Mouse (Mus musculus): Measurements from ENCODE around the gene Tmem107.

The Tmem107 gene

DNA sequence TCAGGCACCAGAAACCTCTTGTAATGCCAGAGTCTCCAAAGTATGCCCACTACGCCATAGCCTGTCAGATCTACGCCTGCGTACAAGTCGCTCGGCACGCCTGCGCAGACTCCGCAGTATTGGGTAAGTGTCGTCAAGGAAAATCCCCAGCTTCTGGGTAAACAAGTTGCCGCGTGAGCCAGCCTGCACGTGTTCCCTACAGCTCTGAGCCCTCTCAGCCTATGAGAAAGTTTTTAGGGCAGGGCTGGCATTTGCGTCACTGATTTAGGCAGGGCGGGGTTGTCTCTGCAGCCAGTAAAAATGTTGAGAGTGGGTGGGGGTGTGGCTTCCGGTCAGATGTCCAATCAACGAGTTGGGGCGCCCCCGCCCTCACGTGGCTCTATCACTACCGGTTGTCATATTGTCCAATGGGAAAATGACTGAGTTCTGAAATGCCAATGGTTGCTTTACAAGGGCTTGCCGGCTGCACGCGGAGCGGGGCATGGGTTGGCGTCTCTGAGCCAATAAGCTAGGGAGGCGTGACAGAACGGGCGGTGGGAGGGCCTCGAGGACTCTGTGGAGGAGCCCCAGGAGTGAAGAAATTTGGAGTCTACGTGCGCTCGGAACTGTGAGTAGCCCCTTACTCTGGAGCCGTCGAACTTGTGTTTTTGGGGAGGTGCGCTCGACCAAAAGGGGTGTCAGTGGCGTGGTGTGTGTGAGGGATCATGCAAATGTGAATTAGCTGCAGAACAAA lies 24.3 kb downstream of the Tmem107 start, which contains the start of gene Per1:
Gene Per1 (plus strand): TSS at position 521 of the 733 bp plus-strand sequence.
- DNase-seq (ENCODE audit: low read depth) = peak; percentile 99

DNA sequence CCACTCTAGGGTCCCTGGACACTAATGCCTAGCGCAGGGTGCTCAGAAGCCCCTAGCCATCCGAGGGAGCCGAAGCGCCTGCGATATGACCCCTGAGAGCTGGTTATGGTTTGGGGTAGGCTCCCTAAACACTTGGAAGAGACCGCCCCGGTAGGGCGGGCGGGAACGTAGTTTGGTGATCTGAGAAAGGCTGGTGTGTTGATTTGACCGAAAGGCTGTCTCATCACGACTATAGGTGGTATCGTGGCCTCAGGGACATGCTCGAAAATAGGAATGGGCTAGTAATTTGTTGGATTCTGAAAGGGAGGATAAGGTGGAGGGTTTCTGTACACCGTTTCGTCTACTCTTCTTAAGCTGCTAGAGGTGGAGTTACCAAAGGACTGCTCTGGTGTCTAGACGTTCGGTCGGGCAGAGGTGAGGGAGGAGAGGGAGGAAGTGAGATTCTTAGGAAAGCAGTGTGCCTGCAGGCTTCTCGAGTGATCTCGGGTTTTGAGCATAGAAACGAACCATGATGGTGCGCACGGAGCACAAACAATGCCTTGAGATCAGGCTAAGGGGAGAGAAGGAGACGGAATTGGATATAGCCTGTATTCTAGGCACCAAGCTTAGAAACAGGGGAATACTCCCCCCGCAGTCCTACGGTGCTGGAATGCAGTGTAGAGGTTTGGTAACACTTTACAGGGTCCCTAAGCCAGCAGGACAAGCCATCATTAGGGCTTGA lies 25.1 kb downstream of the Tmem107 start:
- DNase-seq (ENCODE audit: low read depth) = peak; percentile 81

DNA sequence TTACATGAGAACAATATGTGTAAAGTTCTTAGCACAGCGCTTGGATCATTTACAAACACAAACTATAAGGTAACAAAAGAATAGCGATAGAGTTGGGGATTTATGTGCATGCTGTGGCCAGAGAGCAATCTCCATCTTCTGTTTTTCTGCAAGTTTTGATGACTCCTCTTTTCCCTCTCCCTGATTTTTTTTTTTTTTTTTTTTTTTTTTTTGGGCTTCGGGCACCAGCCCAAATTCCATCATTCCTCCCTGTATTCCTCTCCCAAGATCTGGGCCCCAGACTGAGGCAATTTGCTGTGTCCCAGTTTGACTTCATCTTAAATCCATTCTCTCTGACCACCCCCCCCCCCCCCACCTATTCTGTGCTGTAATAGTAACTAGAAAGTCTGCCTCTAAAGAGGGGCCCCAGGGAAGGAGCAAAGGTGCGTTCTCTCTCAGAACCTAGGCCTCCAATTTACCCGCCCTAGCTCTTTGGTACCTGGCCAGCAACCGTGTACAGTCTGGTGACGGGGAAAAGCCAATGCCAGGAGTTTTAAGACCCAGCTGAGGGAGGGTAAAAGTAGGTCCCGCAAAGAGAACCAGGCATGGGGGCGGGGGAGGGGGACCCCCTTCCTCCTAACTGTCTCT lies 25.9 kb downstream of the Tmem107 start:
- no peak for DNase-seq (ENCODE audit: low read depth)

DNA sequence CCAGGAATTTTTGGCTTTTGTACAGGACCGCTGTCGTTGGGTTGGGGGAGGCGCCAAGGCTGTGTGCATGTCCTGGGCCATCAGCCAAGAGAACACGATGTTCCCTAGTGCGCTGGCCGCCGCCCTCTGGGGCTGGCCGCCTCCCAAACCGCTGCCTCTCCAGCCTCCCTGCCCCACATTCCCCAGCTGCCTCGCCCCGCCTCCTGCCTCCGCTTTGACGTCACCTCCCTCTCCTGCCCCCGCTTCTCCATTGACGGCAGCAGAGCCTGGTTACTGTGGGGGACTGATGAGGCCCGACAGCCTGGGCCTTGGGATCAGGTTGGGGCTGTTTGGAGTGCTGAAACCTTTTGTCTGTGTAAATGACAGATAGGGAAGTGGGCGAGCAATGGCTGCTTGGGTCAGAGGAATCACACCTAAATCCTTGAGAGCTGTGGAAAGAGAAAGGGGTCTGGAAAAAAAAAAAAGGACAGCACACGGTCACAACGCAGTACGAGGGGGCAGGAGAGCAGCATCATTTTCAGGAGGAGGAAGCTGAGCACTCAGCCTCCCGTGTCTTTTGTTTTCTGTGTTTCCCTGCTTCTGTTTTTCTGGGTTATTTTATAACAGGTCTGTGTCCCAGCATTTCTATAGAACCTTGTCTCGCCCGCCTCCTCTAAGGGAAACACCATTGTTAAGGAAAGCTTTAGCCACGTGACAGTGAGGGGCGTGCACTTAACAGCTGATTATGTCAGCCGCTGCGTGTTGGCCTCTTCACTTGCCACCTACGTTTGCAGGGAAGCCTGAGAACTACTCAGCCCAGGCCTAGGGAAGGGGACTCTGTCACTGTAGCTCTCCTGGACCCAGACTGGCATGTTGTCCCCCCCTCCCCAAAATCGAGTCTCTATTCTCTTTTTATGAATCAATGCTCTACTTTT lies 26.6 kb downstream of the Tmem107 start:
- DNase-seq (ENCODE audit: low read depth) = peak; percentile 91

DNA sequence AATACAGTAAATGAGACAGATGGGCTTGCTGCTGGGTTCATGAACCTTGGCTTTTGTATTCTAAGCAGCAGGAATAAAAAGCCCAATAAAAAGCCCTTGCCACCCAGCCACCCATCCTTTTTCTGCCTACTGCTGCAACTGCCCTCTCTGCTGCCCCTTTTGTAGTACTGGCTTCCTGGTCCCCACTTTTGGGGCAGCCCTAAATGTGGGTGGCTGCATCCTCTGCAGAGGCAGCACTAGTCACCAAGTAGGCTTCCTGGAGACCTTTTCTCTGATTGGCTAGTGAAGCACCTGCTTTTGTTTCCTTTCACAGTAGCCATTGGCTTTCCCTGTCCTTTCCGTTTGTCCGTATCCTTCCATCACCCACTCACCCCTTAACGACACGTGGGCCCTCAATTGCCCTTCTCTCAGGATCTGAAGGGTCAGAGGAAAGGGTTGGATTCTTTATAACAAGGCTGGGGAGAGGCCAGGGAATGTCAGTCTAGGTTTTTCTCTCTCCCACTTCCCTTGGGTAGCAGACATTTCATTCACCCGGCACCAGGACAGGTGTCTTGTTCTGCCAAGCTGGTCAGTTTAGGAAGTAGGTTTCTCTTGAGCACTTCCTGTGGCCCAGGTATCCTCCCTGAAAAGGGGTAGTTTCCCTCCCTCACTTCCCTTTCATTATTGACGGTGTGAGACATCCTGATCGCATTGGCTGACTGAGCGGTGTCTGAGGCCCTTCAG lies 27.6 kb downstream of the Tmem107 start:
- DNase-seq (ENCODE audit: low read depth) = peak; percentile 80

DNA sequence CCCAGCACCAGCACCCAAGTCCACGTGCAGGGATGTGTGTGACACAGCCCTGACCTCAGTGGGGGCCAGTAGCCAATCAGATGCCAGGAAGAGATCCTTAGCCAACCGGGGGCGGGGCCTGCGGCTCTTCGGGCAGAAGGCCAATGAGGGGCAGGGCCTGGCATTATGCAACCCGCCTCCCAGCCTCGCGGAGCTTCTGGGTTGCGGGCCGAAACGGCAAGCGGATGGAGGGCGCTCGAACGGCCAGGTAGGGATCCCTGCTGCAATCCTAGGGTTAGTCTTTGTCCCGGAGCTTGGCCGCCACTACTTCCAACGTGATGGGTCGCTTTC lies 28.1 kb downstream of the Tmem107 start:
- DNase-seq (ENCODE audit: low read depth) = peak; percentile 95

DNA sequence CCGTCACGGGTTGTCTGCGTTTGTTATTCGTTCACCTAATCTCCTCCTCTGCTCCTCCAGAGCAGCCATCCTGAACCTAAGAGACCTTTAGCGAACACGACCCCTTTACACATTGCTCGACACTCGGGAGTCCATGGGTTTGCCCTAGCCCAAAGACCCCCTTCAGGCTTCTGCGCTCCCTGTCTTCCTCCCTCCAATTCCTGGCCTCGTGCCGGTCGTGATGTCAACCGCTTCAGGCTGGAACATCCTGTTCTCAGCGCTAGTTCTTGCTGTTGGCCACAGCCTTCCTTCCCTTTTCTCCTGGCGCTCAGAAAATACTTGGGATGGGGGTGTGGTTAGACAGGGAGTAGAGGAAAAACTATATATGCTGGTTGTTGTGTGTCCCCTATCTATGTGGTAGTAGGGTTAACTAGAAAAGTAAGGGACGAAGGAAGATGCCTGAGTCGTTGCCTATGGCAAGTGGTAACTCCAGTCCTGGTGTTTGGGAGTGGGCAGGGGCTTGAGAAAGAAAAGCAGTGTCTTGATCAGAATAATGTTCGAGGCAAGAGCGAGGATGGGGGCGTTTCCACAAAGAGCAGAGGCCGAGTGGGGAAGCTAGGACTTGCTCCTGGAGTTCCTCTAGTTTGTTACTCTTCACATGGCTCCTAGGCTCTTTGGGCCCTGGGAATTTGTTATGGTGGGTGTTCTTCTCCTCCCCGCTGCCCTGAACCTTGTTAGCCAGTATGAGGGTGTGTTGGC lies 28.7 kb downstream of the Tmem107 start:
- no peak for DNase-seq (ENCODE audit: low read depth)

DNA sequence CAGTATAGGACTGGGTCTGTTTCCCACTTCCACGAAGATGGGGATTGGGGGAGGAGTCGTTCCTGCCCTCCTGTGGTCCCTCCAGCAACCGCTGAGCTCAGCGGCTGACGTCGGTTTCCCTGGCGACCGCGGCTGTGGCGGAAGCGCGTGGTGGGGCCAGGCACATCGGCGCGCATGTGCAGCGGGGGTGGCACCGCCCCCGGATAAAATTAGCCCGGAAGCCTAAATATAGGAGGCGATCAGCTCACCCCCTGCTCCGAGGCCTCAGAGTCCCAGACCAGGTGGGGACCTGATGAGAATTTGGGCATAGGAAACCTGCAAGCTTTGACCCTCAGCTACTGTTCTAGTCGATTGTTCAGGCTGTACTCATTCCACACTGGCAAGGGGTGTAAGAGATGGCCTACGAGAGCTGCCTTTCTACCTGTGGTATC lies 29.3 kb downstream of the Tmem107 start:
- peak; percentile 95 for DNase-seq (ENCODE audit: low read depth)

DNA sequence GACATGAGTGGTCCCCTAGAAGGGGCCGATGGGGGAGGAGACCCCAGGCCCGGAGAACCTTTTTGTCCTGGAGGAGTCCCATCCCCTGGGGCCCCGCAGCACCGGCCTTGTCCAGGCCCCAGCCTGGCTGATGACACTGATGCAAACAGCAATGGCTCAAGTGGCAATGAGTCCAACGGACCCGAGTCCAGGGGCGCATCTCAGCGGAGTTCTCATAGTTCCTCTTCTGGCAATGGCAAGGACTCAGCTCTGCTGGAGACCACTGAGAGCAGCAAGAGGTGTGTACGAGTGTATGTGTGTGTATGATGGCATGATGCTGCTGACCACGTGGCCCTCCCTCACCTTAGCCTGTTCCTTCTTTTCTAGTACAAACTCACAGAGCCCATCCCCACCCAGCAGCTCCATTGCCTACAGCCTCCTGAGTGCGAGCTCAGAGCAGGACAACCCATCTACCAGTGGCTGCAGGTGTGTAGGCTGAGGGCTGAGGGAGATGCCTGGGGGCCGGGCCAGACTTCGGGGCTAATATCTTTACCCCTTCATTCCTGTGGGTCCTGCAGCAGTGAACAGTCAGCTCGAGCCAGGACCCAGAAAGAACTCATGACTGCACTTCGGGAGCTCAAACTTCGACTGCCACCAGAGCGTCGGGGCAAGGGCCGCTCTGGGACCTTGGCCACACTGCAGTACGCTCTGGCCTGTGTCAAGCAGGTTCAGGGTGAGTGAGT lies 30.2 kb downstream of the Tmem107 start:
- DNase-seq (ENCODE audit: low read depth) = no peak

DNA sequence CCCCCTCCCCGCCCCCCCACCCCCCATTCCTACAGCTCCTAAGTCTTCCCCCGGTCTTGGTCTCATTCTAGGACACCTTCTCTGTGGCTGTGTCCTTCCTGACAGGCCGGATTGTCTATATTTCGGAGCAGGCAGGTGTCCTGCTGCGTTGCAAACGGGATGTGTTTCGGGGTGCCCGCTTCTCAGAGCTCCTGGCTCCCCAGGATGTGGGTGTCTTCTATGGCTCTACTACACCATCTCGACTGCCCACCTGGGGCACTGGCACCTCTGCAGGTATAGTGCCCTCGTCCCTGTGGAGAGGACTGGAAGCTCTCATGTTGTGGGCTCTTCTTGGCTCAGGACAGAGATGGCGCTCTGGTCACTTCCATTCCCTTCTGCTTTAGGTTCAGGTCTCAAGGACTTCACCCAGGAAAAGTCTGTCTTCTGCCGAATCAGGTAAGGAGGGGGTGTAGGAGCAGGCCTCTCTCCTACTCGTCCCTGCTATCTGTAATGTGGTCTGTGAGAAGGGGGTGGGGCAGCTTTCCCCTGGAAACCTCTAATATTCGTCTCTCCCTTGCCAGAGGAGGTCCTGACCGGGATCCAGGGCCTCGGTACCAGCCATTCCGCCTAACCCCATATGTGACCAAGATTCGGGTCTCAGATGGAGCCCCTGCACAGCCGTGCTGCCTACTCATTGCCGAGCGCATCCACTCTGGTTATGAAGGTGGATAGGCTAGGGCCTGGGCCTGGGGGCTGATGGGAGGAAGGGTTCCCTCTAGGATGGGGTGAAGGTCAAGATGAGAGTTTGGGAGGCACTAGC lies 31.2 kb downstream of the Tmem107 start:
- no peak for DNase-seq (ENCODE audit: low read depth)

DNA sequence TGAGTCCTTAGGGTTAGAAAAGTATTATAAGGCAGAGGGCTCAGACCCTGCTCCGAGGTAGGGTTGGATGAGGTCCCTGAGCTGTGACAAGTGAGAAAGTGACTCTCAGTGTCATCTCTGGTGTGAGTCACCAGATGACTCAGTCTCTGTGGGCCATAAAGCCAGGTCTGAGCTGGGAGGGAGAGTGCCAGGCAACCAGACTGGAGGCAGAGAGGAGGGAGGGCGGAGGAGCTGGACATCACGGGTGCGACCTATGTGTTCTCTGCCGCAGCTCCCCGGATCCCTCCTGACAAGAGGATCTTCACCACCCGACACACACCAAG lies 31.8 kb downstream of the Tmem107 start:
- no peak for DNase-seq (ENCODE audit: low read depth)

DNA sequence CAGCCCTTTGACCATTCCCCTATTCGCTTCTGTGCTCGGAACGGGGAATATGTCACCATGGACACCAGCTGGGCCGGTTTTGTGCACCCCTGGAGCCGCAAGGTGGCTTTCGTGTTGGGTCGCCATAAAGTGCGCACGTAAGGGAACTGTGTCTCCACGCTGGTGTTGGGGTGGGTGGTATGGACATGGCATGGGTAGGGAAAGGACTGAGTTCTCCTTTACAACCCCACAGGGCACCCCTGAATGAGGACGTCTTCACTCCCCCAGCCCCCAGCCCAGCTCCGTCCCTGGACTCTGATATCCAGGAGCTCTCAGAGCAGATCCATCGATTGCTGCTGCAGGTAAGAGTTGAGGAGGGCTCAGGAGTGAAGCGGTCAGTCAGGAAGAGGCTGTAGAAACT lies 32.5 kb downstream of the Tmem107 start:
- DNase-seq (ENCODE audit: low read depth) = no peak

DNA sequence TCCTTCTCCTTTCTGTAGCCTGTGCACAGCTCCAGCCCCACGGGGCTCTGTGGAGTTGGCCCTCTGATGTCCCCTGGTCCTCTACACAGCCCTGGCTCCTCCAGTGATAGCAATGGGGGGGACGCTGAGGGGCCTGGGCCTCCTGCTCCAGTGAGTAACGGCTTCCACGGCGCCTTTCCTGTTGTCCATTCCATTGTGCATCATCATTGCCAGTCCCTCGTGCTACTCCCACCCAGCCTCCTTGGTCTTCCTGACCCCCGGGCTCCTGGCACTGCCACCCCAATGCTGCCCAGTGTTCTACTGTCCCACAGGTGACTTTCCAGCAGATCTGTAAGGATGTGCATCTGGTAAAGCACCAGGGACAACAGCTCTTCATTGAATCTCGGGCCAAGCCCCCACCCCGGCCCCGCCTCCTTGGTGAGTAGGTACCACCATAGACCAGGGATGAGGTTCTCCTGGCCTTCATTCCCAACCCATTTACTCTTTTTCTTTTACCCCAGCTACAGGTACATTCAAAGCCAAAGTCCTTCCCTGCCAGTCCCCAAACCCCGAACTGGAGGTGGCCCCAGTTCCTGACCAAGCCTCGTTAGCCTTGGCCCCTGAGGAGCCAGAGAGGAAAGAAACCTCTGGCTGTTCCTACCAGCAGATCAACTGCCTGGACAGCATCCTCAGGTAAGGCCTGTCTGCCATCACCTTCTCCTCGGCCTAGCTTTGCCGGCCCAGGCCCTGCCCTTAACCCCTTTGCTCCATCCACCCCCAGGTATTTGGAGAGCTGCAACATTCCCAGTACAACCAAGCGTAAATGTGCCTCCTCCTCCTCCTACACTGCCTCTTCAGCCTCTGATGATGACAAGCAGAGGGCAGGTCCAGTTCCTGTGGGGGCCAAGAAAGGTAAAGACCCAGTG lies 33.2 kb downstream of the Tmem107 start:
- peak; percentile 23 for DNase-seq (ENCODE audit: low read depth)

DNA sequence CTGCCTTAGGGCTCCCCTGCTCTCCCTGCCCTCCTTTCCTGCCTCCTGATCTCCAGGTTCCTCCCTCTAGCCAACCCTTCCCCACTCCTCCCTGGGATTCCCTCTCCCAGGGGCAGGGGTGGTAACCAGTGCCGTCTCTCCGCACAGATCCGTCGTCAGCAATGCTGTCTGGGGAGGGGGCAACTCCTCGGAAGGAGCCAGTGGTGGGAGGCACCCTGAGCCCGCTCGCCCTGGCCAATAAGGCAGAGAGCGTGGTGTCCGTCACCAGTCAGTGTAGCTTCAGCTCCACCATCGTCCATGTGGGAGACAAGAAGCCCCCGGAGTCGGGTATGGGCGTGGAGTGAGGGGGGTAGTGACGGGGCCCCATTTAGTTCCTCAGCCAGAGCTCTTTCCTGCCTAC lies 33.9 kb downstream of the Tmem107 start:
- no peak for DNase-seq (ENCODE audit: low read depth)

DNA sequence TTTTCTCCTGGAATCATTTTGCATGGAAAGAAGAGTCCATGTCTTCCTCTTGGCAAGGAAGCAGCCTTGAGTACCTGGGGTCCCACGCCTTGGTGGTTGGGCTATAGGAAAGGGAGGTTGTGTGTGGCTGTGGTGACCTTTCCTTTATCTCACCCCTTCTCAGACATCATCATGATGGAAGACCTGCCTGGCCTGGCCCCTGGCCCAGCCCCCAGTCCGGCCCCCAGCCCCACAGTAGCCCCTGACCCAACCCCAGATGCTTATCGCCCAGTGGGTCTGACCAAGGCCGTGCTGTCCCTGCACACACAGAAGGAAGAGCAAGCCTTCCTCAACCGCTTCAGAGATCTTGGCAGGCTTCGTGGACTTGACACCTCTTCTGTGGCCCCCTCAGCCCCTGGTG lies 34.6 kb downstream of the Tmem107 start:
- DNase-seq (ENCODE audit: low read depth) = peak; percentile 25

DNA sequence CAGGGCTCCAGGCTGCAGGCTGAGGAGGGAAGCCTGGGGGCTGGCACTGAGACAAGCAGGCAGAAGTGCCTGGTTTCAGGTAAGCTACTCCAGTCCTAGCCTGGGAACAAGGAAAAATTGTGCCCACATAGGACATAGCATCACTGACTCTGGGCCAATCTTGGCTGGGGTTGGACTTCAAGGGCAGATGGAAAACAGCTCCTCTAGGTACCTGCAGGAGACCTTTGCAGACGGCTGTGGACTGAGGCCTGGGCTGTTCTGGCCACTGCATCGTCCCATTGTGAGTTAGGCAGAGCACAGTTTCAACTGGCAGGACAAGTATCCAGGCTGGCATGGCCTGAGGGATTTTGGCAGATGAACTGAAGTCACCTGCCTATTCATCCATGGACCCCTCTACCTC lies 35.2 kb downstream of the Tmem107 start:
- DNase-seq (ENCODE audit: low read depth) = peak; percentile 35

DNA sequence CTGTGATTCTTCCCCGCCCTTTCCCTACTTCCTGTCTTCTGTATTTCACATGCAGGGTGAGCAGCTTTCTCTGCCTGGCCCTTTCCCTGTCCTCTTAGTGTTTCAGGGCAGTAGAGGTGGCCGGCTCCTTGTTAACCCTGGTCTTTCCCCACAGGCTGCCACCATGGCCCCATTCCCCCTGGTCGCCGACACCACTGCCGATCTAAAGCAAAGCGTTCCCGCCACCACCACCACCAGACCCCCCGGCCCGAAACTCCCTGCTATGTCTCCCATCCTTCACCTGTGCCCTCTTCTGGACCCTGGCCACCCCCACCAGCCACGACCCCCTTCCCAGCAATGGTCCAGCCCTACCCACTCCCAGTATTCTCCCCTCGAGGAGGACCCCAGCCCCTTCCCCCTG lies 35.7 kb downstream of the Tmem107 start:
- DNase-seq (ENCODE audit: low read depth) = no peak

DNA sequence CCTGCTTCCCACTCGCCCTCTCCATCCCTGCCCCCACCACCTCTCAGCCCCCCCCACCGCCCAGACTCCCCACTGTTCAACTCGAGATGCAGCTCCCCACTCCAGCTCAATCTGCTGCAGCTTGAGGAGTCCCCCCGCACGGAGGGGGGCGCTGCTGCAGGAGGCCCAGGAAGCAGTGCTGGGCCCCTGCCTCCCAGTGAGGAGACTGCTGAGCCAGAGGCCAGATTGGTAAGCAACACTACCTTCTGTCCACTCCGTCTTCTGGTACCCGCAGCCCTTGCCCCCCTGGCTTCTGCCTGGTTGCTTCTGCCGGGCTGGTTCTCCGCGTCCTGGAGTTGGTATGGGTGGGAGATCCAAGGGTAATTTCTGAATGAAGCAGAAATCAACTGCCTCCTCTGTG lies 36.2 kb downstream of the Tmem107 start:
- no peak for DNase-seq (ENCODE audit: low read depth)

Data from naive thymus-derived CD4-positive, alpha-beta T cell, adult 2 months (primary cell).